Mouse (Mus musculus) bone marrow macrophage, adult 2 months (primary cell): Measurements from ENCODE around the gene D430019H16Rik.

Experiments used
- CTCF ChIP-seq: IDR thresholded peaks from 2 replicates; pipeline ENCODE4 v1.5.1; 2012; ENCODE audit warnings: low read depth, mild to moderate bottlenecking, low read length, moderate library complexity
- POLR2A ChIP-seq: IDR thresholded peaks from 2 replicates; pipeline ENCODE4 v1.6.1; 2012; ENCODE audit warnings: mild to moderate bottlenecking, low read depth, low read length, borderline replicate concordance

- TF ChIP-seq POLR2A (no peak), CTCF (no peak)
These were observed 7.4 kb downstream of the D430019H16Rik start for GRCm38 (mm10) chr12:105461066-105461465.
